Mouse (Mus musculus) granulocyte monocyte progenitor cell, adult 5-6 weeks (primary cell): ENCODE measurements around the gene Tmem182. TPM values are rescaled to one million over a fixed set of nuclear protein-coding genes. Genes with fewer than 3 reads are reported as not detected.

Source experiments
- total RNA-seq, 2 experiments: library from RNA; stranded (forward) in 1 of 2; stranded (reverse) in 1 of 2; fragments of 200-712, 200-1000 nt in 1 of 2; fragments of >200 nt in 1 of 2; fragmentation: Nextera tagmentation in 1 of 2; gene quantifications; 2 replicates each; pipeline ENCODE4 v1.2.3; 2014 to 2017

Tmem182 gene
- total RNA-seq, 2 experiments from 2014 or later, result not detected

Other genes starting within 250 kb of the Tmem182 start
- not detected in 2 replicates for gene Slc9a4, start 225.5 kb upstream of the Tmem182 start, total RNA-seq (2014; fragmentation: Nextera tagmentation)
- not detected in 2 replicates for gene Slc9a4, start 225.5 kb upstream of the Tmem182 start, total RNA-seq (2017)
- 0.32 TPM in 1 of 2 replicates, not detected in the other for gene Slc9a2, start 125.0 kb upstream of the Tmem182 start, total RNA-seq (2014; fragmentation: Nextera tagmentation)
- gene Slc9a2, start 125.0 kb upstream of the Tmem182 start, total RNA-seq (2017), result 0.30 TPM in 1 of 2 replicates, not detected in the other
- 1.1 and 1.6 TPM in 2 replicates for gene Mfsd9, start 14.9 kb upstream of the Tmem182 start, total RNA-seq (2014; fragmentation: Nextera tagmentation)
- gene Mfsd9, start 14.9 kb upstream of the Tmem182 start, total RNA-seq (2017), result 0.88 and 1.2 TPM in 2 replicates